Mouse (Mus musculus): ENCODE measurements around the gene Fgfr2.

DNA sequence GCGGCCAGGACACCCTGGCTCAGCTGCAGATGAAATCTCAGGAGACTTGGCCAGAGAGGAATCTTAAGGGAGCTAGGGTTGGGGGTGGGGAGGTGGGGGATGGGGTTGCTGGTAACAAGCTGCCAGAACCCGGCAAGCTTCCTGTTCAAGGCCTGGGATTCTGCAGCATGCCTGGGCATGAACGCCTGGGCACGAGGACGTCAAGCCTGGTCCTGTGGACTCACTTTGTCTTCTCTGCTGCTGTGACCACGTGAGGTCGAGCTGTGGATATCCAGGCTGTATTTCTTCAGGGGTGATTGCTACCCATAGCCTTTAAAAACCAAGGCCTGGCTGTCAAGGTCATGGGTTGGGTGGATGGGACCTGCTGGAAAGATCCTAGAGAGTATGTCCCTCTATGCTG lies 117.4 kb downstream of the Fgfr2 start:
- TF ChIP-seq POLR2A (IDR thresholded peaks at IDR 0.05; ENCODE audit: low read depth, low read length), result no peak
- TF ChIP-seq CTCF (IDR thresholded peaks at IDR 0.05; ENCODE audit: borderline replicate concordance, insufficient read depth, low read length), result no peak
